Mouse (Mus musculus) embryonic facial prominence, embryonic 13.5 days (tissue): Measurements from ENCODE around the gene Mroh3. TPM values are rescaled to one million over a fixed set of nuclear protein-coding genes. Genes with fewer than 3 reads are reported as not detected.
A peak's percentile ranks its signal among the peaks of the same experiment; 100 is the strongest.

ENCODE experiments used
- ATAC-seq: fragments of 200-750 bp; cut with Nextera tagmentation; 2 replicates; pipeline ENCODE4 v1.8.0; 2017; ENCODE audit warnings: low read depth; ENCODE audit not compliant: insufficient number of reproducible peaks, insufficient read depth, low FRiP score, low TSS enrichment
- H3K27ac ChIP-seq: fragments of 300-500 bp; sonication (generic); 2 replicates; pipeline ENCODE4 v1.5.1; 2015; ENCODE audit warnings: moderate library complexity, mild to moderate bottlenecking, inconsistent platforms
- H3K27me3 ChIP-seq: fragments of 300-500 bp; sonication (generic); 2 replicates; pipeline ENCODE4 v1.6.1; 2015; ENCODE audit warnings: mild to moderate bottlenecking, inconsistent platforms
- H3K36me3 ChIP-seq: fragments of 300-500 bp; sonication (generic); 2 replicates; pipeline ENCODE4 v1.6.1; 2015; ENCODE audit warnings: mild to moderate bottlenecking, inconsistent platforms
- H3K4me1 ChIP-seq: fragments of 300-500 bp; sonication (generic); 2 replicates; pipeline ENCODE4 v1.6.1; 2015; ENCODE audit warnings: inconsistent platforms
- H3K4me2 ChIP-seq: fragments of 300-500 bp; sonication (generic); 2 replicates; pipeline ENCODE4 v1.6.1; 2015; ENCODE audit warnings: moderate library complexity, mild to moderate bottlenecking, inconsistent platforms
- H3K4me3 ChIP-seq: fragments of 300-500 bp; sonication (generic); 2 replicates; pipeline ENCODE4 v1.5.1; 2015; ENCODE audit warnings: mild to moderate bottlenecking, inconsistent platforms
- H3K9ac ChIP-seq: fragments of 300-500 bp; sonication (generic); 2 replicates; pipeline ENCODE4 v1.6.1; 2015; ENCODE audit warnings: mild to moderate bottlenecking, inconsistent platforms
- H3K9me3 ChIP-seq: fragments of 300-500 bp; sonication (generic); 2 replicates; pipeline ENCODE4 v1.6.1; 2016; ENCODE audit warnings: inconsistent platforms
- WGBS: fragments of 180-500 bp; shearing (Covaris S2); methylation state at CpG from one replicate; pipeline ENCODE4 v1.1.7; 2015; ENCODE audit warnings: mixed read lengths; 5-methylcytosine and 5-hydroxymethylcytosine counted together
- polyA plus RNA-seq: library from polyadenylated mRNA; unstranded; fragments of >200 nt; fragmentation: Nextera tagmentation; extraction: Ambion mirVana; gene quantifications from 2 replicates; pipeline ENCODE4 v1.2.1, GENCODE M21; 2015

Gene Mroh3
- polyA plus RNA-seq, 1 experiment from 2014 or later = 0.22 TPM

DNA sequence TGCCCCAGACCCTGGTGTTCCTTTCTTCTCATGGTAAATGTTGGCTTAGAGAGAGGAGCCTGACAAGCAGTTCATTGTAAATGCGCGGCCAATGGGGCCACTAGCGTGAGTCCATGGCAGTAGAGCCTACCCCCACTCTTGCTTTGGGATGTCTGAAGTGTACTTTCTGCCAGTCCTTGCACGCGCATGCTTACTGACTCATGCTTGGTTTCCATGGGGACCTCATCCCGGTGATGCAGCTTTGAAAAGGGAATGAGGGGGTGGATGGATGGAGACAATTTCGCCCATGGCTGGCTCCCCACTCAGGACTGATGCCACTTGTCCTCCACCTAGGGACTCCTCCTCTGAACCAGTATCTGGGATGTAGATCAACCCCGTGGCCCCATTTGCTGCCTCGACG lies 69.1 kb downstream of the Mroh3 start:
- no peak overlapping the region for H3K4me3 ChIP-seq
- no peaks in the 10 kb centered on the region for H3K9me3 ChIP-seq
- 91% methylated on average over 10 of the region's 10 CpGs for WGBS
- peaks cover 45% of the 10 kb centered on the region for H3K4me1 ChIP-seq
- peaks cover 24% of the 10 kb centered on the region for H3K36me3 ChIP-seq
- H3K27ac ChIP-seq = no peak overlapping the region
- H3K9ac ChIP-seq = no peak overlapping the region
- ATAC-seq = no peak
- no peak overlapping the region for H3K4me2 ChIP-seq
- no peaks in the 10 kb centered on the region for H3K27me3 ChIP-seq

DNA sequence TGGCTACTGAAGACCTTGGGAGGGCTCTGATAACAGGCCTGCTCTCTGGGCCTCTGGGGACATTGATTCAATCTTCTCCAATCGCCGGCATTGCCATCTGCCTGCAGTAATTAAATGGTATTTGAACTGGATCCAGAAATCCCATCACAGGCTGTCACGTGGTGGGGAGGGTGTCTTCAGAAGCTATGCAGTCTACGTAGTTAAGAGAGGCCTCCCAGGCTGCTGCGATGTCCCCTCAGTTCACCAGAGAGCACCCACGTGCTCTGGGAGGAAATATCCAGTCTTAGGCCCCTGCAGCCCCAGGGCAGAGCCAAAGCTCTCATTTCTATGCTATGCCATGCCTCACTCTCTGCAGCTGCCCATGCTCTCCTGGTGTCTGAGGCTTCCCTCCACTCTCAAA lies 70.3 kb downstream of the Mroh3 start:
- no peaks in the 10 kb centered on the region for H3K27me3 ChIP-seq
- H3K36me3 ChIP-seq = peaks cover 12% of the 10 kb centered on the region
- peaks cover 57% of the 10 kb centered on the region for H3K4me1 ChIP-seq
- no peak overlapping the region for H3K4me3 ChIP-seq
- no peak overlapping the region for H3K4me2 ChIP-seq
- no peak overlapping the region; the same call in 1 of the 2 replicates for H3K27ac ChIP-seq
- WGBS = 19% methylated on average over 6 of the region's 6 CpGs
- H3K9me3 ChIP-seq = no peaks in the 10 kb centered on the region
- H3K9ac ChIP-seq = no peak overlapping the region
- ATAC-seq = no peak

DNA sequence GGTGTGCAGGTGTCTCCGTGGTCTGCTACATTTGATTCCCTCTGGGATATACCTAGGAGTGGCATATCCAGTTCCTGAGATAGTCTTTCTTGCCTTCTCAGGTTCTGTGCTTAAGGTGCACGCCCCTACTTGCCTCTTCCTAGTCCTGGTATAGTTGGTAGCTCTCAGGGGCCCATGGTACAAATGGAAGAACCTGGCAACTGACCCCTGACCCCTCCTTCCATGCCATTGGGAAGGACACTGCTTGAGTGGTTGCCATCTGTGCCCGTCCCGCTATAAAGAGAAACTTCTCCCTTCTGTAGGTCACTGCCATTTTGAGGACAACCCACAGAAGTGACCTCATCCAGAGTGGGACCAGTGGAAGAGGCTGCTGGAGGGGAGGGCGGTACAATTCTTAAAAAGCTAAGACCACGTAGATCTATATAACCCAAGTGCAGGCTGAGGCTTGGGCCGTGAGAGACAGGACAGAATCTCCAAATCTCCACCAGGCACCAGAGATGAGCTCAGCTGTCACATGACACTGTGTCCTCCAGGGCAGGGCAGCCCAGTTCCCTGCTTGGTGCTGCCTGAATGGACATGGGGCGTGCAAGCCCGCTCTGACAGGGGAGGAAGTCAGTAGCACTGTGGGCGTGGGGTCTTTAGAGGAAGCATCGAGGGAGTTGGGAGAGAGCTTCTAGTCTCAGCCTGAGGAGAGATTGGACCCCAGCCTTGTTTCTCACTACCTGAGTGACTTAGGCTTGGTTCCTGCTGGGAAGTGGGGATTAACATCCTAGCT lies 71.3 kb downstream of the Mroh3 start:
- Histone ChIP-seq H3K9me3 (no peaks in the 10 kb centered on the region), H3K9ac (no peak overlapping the region), H3K27ac (no peak overlapping the region), H3K36me3 (peaks cover 6% of the 10 kb centered on the region; the same call in 1 of the 2 replicates), H3K27me3 (no peaks in the 10 kb centered on the region), H3K4me1 (peaks cover 66% of the 10 kb centered on the region), H3K4me3 (no peak overlapping the region), H3K4me2 (no peak overlapping the region)
- no peak for ATAC-seq
- 77% methylated on average over 11 of the region's 11 CpGs for WGBS

DNA sequence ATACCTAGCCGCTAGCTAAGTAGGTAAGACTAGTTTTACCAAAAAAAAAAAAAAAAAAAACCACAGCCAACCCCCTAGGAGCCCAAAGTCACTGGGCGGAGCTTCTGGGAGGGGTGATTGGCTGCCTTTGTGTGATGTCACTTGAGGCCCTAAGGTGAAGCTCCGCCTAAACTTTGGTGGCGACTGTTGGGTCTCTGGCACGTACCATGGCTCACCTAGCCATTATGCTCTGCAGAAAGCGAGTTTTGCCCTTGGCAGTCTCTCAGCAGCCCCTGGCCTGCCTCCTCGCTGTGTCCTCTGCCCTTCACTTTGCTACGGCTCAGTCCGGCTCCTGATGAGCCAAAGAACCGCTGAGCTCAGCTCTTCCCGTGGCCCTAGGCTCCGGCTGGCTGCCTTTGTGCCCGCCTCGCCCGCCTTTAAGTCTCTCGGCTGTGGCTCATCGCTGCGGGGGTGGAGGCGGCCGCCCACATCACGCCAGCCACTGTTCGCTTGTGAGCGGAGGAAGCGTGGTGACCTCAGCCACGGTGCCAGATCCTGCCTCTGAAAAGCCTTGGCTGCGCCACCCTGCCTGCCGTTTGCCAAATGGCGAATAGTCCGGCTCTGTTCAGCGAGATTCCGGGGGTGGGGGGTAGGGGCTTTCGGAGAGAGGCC lies 72.5 kb downstream of the Mroh3 start:
- ATAC-seq = peak; percentile 29; the same call in 1 of the 2 replicates
- WGBS = under 1% methylated on average over 32 of the region's 32 CpGs
- Histone ChIP-seq H3K9me3 (no peaks in the 10 kb centered on the region), H3K4me3 (peak overlapping the region; percentile 59), H3K27ac (peak overlapping the region; percentile 89), H3K9ac (peak overlapping the region; percentile 85), H3K27me3 (no peaks in the 10 kb centered on the region), H3K36me3 (peaks cover 6% of the 10 kb centered on the region; the same call in 1 of the 2 replicates), H3K4me2 (peak overlapping the region; percentile 88), H3K4me1 (peaks cover 79% of the 10 kb centered on the region)

DNA sequence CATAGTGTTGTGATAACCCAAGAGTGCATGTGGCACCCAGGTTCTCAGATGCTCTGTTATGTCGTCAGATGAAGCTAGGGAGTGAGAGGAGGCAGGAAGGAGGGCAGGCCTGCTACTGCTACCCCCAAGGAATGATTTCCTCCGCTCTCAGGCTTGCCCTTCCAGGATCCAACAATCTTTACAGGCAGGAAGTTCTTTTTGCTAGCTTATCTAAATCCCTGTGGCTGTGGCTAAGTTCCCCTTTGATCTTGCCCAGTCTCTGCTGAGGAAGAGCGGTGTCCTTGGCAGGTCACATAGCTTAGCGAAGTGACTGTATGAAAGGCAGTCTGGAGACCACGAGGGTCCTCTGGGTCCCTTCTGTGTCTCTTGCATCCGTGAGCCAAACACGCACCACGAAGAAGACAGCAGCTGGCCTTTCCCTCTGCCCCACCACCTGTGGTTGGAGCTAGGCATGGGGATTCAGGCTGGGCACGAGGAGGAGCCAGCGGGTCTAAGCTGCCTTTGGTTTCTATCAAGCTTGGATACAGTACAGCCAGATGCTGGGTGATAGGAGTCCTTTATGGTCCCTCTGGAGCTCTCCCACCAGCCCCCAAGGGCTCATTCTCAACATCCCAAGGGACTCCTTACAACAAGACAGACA lies 74.3 kb downstream of the Mroh3 start:
- Histone ChIP-seq H3K9ac (peak overlapping the region; percentile 51; the same call in 1 of the 2 replicates), H3K9me3 (no peaks in the 10 kb centered on the region), H3K36me3 (no peaks in the 10 kb centered on the region), H3K27me3 (no peaks in the 10 kb centered on the region), H3K4me3 (no peak overlapping the region), H3K4me1 (peaks cover 97% of the 10 kb centered on the region), H3K27ac (peak overlapping the region; percentile 74), H3K4me2 (peak overlapping the region; percentile 19; the same call in 1 of the 2 replicates)
- no peak for ATAC-seq
- 34% methylated on average over 10 of the region's 10 CpGs for WGBS

DNA sequence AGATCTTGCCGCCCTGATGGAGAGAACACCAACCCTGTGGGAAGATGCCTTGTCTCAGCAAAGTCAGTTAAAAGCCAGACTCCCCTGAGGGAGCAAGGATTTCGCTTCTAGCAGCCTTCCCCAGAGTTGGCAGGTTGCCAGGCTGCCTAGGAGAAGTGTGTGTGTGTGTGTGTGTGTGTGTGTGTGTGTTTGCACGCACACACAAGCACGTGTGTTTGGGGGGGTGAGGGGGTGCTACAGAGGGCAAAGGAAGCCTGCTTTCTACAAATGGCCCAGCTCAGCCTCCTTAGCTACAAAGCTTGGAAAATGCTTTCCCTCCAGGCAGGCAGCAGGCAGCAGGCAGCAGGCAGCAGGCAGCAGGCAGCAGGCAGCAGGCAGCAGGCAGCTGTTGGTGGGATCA lies 75.1 kb downstream of the Mroh3 start:
- Histone ChIP-seq H3K36me3 (no peaks in the 10 kb centered on the region), H3K4me2 (peak overlapping the region; percentile 19), H3K27me3 (no peaks in the 10 kb centered on the region), H3K9ac (peak overlapping the region; percentile 38; the same call in 1 of the 2 replicates), H3K4me3 (no peak overlapping the region), H3K9me3 (no peaks in the 10 kb centered on the region), H3K27ac (peak overlapping the region; percentile 74), H3K4me1 (peaks cover 100% of the 10 kb centered on the region)
- under 1% methylated on average over 4 of the region's 4 CpGs for whole genome bisulfite sequencing
- no peak for ATAC-seq

DNA sequence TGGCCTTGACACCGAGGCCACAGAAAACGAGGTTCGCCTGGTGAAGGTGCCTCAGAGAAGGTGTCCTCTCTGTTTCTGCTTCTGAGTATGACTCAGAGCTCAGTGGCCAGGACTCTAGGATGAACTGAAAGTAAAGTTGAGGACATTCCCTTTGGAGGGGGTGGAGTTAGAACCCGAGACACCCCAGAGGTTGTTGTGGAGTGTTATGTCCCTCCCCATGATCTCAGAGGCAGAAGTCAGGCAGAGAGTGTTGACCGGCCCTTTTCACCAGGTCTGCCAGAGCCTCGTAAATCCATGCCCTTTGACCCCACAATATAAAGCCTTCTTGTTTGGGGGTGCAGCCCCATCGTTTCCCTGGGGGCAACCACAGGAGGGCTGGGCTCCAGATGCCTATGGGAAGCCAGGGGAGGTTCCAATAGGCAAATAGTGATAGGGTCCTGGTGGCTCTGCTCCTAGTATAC lies 75.5 kb downstream of the Mroh3 start:
- 27% methylated on average over 7 of the region's 7 CpGs for WGBS

DNA sequence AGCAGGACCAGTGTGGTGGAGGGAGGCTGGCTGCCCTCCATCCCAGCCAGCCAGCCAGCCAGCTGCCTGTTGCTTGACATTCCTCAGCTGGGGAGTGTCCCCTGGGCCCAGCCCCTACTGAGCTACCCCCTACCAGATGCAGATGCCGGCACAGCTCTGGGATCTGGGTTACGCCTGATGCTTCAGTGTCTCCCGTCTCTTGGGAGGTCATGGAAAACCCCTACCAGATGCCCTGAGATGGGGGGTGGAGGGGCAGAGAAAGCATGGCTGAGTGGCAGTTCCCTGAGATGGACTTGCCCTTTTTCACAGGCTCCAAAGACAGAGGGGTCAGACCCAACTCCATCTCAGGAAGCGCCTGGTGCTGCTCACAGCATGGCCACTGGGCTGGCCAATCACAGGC lies 76.1 kb downstream of the Mroh3 start:
- no peak overlapping the region for H3K4me3 ChIP-seq
- ATAC-seq = no peak
- H3K27ac ChIP-seq = peak overlapping the region; percentile 74; the same call in 1 of the 2 replicates
- peaks cover 99% of the 10 kb centered on the region for H3K4me1 ChIP-seq
- no peaks in the 10 kb centered on the region for H3K27me3 ChIP-seq
- no peaks in the 10 kb centered on the region for H3K9me3 ChIP-seq
- WGBS = 29% methylated on average over 4 of the region's 4 CpGs
- H3K9ac ChIP-seq = no peak overlapping the region
- H3K4me2 ChIP-seq = no peak overlapping the region
- H3K36me3 ChIP-seq = no peaks in the 10 kb centered on the region

More for the DNA sequence above, 75.5 kb downstream of the Mroh3 start:
- H3K4me1 ChIP-seq = peaks cover 100% of the 10 kb centered on the region
- H3K4me3 ChIP-seq = no peak overlapping the region
- H3K27ac ChIP-seq = peak overlapping the region; percentile 74
- H3K36me3 ChIP-seq = no peaks in the 10 kb centered on the region
- H3K9me3 ChIP-seq = no peaks in the 10 kb centered on the region
- H3K9ac ChIP-seq = peak overlapping the region; percentile 38; the same call in 1 of the 2 replicates
- no peaks in the 10 kb centered on the region for H3K27me3 ChIP-seq
- no peak for ATAC-seq
- peak overlapping the region; percentile 19 for H3K4me2 ChIP-seq

DNA sequence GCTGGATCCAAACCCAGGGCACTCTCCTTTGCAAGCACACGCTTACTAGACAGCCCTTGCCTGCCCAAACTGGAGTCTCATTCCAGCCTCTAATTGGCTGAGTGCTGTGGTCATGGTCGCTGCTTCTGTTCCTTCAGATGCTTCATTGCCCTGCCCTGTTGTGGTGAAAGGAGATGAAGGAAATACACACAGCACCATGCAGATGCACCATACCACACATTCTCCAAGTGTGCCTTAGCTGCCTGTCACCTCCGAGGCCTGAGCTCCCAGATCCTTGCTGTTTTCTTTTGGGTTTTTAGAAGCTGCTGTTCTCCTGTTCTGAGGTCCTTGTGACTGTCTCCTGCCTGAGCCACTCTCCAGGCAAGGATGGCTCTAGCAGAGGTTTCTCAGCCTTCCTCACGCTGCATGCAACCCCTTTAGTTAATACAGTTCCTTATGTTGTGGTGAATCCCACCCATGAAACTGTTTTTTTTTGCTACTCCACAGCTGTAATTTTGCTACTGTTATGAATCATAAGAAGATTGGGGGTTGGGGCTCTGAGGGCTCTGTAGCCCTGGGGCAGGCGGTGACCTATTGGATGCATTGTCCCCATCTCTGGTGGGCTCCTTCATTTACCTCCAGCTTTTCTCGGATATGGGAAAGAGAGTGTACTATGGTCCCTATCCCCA lies 76.7 kb downstream of the Mroh3 start:
- H3K36me3 ChIP-seq = no peaks in the 10 kb centered on the region
- WGBS = 51% methylated on average over 6 of the region's 6 CpGs
- 0 out of 2 replicates have a peak overlapping the region, but pooled peaks have one; percentile 17 for H3K9ac ChIP-seq
- H3K4me3 ChIP-seq = no peak overlapping the region
- peaks cover 93% of the 10 kb centered on the region for H3K4me1 ChIP-seq
- H3K27ac ChIP-seq = peak overlapping the region; percentile 24; the same call in 1 of the 2 replicates
- no peak for ATAC-seq
- no peaks in the 10 kb centered on the region for H3K27me3 ChIP-seq
- H3K4me2 ChIP-seq = no peak overlapping the region
- H3K9me3 ChIP-seq = no peaks in the 10 kb centered on the region

DNA sequence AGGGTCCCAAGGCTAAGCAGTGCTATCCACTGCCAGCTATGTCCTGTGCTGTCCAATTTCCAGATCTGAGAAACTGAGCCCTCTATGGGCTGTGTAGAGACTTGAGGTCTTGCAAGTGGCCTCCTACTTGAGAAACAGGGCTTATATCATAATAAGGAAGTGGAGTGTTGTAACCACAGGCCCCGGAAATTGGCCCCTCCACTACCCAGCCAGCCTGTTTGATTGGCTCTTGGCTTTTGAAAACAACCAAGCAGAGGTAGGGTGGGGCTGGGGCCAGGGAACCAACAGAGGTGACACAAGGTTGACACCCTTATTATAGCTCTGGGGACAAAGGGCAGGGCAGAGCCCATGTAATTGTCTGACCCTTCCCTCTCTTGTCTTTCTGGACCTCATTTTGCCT lies 77.6 kb downstream of the Mroh3 start:
- Histone ChIP-seq H3K9me3 (no peaks in the 10 kb centered on the region), H3K4me2 (no peak overlapping the region), H3K4me3 (no peak overlapping the region), H3K27ac (no peak overlapping the region), H3K9ac (no peak overlapping the region), H3K36me3 (no peaks in the 10 kb centered on the region), H3K4me1 (peaks cover 93% of the 10 kb centered on the region), H3K27me3 (no peaks in the 10 kb centered on the region)
- 40% methylated on average over 1 of the region's 1 CpGs for WGBS
- ATAC-seq = no peak

DNA sequence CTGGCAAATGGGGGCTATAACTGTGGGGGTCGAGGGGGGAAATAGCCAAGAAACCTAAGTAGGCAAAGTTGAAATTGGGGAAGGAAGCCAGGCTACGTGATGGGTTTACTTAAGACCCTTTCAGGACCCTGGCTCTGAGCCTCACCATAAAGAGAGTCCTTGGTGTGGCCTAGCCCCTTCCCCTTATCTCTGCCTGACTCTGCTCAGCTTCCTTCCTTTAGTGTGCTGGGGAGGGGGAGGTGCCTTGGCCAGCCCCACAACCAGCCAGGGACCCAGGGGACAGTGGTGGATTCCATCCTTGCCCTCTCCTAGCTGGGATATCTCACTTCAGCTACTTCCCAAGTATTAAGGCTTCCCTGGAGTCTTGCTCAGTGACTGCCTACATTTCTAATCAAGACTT lies 78.1 kb downstream of the Mroh3 start:
- no peaks in the 10 kb centered on the region for H3K9me3 ChIP-seq
- no peak overlapping the region for H3K4me3 ChIP-seq
- no peak for ATAC-seq
- H3K4me1 ChIP-seq = peaks cover 92% of the 10 kb centered on the region
- H3K4me2 ChIP-seq = no peak overlapping the region
- no peak overlapping the region; the same call in 1 of the 2 replicates for H3K9ac ChIP-seq
- 68% methylated on average over 2 of the region's 2 CpGs for WGBS
- H3K27ac ChIP-seq = no peak overlapping the region
- no peaks in the 10 kb centered on the region for H3K36me3 ChIP-seq
- H3K27me3 ChIP-seq = no peaks in the 10 kb centered on the region
